Mouse (Mus musculus) mesoderm, embryonic 11.5 days (tissue): ENCODE data around the gene Sertad1.
A peak's percentile ranks its signal among the peaks of the same experiment; 100 is the strongest.
"Not testable (repeated sequence)": the region's sequence is repeated elsewhere in the genome, so short reads cannot be mapped to it uniquely, and the experiment has no call there.

Experiments used
- DNase-seq: peaks from one replicate; pipeline ENCODE4 v3.0.0-alpha.2; 2012; ENCODE audit warnings: low read depth, low spot score

Gene Sertad1

DNA sequence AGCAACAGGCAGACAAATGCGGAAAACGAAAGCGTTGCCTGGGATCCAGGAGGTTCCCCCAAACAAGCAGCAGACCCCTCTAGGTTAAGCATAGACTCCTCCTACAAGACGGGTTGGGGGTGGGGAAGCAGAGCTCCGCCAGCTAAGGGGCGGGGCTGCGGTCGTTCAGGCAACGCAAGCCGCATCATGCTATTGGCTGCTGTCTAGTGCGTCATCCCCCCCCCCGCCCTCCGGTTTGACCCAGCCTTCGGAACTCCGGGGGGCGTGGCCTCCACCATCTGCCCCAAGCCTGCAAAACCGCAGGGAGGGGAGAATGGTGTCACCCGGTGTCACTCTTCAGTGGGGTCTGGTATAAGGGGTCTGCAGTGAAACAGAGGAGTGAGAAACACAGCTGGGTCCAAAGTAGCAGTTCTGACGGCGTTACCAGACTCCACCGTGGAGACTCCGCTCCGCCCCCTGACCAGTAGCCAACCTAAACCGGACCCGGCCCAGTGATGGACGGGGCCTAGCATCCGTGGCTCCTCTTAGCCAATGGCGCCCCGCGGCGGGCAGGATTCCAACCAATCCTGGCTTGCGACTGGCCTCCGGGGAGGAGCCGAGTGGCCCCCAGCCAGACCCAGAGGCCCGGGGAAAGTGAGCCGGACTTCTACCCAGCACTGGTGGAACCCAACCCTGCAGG is 13.4 kb upstream of the Sertad1 start, which contains the start of gene Sertad3:
Sertad3 (plus strand) TSS at position 613 of the 679 bp plus-strand sequence.
- DNase-seq, result peak; percentile 97

DNA sequence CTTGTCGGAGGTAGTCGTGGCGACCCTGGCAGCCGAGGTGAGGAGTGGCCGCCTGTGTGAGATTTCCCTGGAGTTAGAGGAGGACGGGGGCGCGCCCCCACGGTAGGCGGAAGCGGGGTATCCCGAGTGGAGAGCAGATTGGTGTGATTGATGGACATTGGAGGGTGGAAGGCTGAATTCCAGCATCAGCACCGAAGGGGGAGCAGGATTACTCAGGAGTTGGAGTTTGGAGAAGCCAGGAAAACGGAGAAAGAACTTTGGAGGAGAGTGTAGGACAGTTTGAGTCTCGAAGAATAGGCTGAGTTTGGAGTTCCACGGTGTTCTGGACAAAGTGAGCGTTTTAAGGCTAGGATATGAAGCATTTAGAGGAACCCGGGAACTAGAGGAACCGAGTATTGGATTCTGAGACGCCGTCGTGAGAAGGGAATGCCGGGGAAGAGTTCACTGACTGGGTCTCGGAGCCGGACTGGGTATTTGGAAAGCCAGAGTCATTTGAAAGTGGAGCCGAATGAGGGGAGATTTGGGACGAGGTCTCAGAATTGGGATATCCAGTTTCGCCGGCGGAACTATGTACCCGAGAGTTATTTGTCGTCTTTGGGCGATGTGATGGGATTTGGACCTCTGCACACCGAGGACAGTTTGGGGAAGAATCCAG is 12.7 kb upstream of the Sertad1 start:
- DNase-seq, result no peak

DNA sequence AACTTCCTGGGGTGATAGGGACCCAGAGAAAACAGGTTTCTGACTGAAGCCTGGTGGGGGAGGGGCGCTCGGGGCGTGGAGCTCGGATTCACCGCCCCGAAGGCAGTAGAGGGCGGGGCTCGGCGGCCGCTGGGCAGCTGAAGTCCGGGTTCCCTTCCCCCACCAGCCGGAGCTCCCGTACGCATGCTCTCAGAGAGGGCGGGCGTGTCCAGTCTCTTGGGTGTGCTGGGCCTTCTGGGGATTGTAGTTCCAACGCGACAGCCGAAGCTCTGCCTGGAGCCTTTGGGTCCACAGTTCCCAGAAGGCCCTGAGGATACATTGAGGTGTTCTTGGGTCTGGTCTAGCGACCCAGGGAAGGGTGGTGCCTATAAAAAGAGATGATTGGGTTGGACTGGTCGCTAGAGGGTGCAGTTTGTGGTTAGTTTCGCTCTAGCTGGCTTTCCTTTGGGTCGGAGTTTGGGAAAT is 12.2 kb upstream of the Sertad1 start:
- DNase-seq, result peak; percentile 99

DNA sequence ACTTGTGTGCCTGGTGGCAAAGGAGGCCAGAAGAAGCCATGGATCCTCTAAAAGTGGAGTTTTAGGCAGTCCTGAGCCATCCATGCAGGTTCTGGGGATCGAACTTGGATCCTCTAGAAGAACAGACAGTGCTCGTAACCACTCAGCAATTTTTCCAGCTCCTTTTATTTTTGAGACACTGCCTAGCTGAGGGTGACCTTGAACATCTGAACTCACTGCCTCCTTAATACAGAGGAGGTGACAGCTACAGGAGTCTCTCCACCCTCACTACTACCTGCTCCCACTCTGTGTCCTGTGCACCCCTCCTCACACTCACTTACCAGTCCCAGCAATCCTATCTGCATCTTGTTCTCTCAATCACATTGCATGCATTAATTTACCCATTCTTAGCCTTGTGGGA is 11.1 kb upstream of the Sertad1 start:
- DNase-seq, result no peak

DNA sequence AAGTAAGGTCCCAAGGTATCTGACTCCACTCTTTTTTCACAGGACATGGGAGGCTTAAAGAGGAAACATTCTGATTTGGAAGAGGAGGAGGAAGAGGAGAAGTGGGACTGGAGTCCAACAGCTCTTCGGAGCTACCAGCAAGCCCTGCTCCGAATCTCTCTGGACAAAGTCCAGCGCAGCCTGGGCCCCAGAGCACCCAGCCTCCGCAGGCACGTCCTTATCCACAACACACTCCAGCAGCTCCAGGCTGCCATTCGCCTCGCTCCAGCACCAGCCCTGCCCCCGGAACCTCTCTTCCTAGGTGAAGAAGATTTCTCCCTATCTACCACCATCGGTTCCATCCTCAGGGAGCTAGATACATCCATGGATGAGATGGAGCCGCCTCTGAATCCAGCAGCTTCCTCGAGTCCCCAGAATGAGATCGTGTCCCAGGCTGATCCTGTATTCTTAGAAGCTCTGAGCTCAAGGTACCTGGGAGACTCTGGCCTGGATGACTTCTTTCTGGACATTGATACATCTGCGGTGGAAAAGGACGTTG is 10.5 kb upstream of the Sertad1 start:
- DNase-seq, result no peak

DNA sequence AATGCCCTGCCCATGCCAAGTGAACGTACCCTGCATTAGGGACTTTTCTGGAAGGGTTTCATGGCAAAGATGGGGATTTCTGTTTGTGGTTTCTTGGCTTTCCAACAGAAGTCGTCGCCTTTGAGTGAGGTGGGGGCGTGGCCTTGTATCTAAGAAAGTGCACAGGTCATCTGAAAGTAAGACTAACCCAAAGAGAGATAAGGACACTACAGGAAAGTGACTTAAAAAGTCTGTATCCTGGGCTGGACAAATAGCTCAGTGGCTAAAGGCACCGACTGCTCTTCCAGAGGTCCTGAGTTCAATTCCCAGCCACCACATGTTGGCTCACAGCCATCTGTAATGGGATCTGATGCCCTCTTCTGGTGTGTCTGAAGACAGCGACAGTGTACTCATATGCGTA is 8.1 kb upstream of the Sertad1 start:
- DNase-seq, result no peak

DNA sequence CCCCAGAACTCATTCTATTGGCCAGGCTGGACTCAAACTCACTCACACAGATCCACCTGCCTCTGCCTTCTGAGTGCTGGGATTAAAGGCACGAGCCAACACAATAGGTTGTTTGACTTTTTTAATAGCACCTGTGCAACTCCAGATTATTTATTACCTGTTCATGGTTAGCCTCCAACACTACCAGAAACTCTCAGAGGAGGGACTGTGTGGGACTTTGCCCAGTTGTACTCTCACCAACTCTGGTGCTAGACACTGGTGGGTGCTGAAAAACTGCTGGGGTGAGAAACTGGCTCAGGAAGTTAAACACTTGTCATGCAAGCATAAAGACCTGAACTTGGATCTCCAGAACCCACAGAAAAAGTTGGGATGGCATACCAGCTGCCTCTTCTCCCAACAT is 7.0 kb upstream of the Sertad1 start:
- no peak for DNase-seq

DNA sequence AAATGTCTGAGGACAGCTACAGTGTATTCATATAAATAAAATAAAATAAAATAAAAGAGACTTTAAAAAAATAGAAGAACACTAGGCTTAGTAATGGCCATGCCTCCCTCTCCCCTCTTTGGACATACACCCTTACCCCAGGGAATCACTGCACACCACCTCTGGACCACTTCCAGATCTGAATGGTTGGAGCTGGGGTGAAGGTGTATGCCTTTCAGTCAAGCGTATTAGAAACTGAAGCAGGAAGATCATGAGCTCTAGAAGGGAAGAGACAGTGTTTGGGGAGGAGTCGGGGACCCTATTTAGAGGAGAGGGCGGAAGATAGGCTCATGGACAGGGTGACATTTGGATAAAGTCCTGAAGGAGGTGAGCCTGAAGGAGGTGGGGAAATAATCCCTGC is 6.2 kb upstream of the Sertad1 start:
- DNase-seq, result no peak

DNA sequence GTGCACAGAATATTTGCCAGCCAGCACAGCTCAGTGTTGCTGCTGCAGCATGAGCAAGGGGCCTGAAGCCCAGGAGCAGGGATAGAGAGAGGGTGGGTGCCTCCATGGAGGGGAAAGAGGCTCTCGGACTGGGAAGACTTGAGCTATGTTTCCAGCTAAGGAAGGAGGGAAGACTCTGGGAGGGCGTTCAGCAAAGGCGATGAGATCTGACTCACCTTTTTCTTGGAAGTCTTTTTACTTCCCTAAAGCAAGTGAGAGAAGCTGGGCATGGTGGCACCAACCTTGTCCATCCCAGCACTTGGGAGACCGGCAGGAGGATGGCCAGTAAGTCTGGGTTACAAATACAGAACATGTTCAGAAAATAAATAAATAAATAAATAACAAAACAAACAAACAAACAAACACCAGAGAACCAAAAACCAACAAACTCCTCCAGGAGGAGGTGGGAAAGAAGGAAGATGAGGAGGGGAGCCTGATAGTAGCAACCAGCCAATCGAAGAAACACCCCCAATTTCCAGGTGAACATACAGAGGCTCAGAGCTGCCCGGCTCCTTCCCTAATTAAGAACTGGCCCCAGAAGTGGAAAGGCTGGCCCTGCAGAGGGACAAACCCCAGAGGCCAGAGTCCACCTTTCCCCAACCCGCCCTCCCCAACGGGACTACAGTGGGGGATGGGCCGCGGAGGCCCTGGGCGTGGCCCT is 5.6 kb upstream of the Sertad1 start:
- no peak for DNase-seq

DNA sequence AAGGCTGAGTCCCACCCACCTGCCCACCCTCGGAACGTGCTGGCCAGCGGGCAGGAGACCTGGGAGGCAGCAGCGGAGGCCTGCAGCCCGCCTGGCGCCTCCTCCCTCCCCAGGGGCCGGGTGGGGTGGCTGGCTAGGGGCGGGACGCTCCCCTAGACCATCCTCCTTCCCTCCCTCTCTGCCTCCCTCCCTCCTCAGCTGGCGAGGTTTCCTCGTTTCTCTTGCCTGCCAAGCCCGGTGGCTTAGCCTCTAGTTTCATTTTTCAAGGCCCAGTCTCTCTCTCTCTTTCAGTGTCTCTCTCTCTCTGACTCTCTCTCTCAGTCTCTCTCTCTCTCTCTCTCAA is 5.1 kb upstream of the Sertad1 start:
- peak; percentile 80 for DNase-seq

DNA sequence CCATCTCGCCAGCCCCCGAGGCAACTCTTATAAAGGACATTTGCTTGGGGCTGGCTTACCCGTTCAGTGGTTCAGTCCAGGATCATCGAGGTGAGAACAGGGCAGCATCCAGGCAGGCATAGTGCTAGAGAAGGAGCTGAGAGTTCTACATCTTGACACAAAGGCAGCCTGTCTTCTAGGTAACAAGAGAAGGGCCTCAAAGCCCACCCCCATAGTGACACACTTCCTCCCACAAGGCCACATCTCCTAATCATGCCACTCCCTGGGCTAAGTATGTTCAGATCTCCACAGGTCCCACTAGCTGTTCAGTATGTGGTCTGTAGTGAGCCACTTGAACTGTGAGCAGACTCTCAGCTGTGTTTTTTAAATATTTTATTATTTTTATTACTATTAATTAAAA is 2.9 kb upstream of the Sertad1 start:
- no peak for DNase-seq

DNA sequence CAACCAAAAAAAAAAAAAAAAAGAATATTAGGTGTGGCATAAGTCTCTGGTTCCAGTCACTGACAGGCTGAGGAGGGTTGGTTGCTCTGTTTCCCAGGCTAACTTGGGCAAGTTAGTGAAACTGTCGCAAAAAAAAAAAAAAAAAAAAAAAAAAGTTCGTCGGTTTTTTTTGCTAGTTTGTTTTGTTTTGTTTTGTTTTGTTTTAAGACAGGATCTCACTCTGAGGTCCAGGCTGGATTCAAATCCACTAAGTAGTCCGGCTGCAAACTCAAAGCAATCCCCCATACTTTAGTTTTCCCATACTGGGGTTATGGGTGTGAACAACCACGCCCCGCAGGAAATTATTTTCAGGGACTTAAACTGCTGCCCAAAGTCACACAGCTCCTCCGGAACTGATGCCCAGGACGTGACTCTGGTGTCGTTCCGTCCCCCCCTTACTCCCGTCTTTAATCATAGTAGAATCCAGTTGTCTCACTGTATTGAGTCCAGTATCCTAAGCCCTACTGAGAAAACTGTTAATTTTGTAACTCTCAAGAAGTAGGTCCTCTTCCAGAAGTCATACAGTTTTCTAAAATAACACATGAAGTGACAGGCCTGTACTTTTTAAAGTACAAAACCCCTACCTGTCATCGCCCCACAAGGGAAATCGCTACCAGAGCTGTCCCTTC is 474 bp upstream of the Sertad1 start:
- no peak for DNase-seq

DNA sequence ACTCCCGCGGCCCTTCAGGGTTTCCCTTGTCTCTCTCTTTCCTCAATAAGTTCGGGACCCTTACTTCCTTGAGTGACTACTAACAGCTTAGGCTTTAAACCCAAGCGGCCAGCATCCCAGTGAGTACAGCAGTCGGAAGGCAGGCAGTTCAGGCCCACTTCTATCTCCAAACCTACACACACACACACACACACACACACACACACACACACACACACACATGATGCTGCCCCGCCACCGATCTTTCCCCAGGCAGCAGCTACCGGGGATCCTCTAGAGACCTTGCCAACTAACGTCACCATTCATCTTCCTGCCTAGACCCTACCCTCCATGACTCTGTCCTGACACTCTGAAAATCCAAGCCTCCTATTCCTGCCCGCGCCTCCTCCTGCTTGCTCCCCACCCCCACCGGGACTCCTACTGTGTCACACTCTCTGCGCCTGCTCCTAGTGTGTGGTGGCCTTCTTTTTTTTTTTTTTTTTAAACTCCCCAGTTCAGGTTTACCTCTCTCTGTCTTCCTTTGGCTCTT is 1.1 kb downstream of the Sertad1 start:
- DNase-seq, result no peak

DNA sequence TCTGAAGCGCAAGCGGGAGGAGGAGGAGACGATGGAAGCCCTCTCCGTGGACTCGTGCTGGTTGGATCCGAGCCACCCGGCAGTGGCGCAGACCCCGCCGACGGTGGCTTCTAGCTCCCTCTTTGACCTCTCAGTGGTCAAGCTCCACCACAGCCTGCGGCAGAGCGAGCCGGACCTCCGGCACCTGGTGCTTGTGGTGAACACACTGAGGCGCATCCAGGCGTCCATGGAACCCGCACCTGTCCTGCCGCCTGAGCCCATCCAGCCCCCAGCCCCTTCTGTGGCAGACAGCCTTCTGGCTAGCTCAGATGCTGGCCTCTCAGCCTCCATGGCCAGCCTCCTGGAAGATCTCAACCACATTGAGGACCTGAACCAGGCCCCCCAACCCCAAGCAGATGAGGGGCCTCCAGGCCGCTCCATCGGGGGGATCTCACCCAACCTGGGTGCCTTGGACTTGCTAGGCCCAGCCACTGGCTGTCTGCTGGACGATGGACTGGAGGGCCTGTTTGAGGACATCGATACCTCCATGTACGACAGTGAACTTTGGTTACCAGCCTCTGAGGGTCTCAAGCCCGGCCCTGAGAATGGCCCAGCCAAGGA is 2.7 kb downstream of the Sertad1 start:
- DNase-seq, result no peak

DNA sequence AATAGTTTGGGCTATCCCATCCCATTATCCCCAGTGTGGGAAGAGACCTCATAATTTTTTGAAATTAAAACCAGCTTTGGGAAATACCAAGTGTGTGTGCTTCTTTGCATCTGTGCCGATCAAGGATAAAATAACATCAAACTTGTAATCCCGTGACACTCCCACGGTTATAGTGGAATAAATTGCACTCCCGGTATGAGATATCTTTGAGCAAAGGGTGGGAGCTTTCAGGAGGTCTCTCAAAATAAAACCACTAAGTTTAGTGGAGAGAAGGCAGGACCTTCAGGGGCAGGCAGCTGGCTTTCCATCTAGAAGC is 3.5 kb downstream of the Sertad1 start:
- DNase-seq, result no peak

DNA sequence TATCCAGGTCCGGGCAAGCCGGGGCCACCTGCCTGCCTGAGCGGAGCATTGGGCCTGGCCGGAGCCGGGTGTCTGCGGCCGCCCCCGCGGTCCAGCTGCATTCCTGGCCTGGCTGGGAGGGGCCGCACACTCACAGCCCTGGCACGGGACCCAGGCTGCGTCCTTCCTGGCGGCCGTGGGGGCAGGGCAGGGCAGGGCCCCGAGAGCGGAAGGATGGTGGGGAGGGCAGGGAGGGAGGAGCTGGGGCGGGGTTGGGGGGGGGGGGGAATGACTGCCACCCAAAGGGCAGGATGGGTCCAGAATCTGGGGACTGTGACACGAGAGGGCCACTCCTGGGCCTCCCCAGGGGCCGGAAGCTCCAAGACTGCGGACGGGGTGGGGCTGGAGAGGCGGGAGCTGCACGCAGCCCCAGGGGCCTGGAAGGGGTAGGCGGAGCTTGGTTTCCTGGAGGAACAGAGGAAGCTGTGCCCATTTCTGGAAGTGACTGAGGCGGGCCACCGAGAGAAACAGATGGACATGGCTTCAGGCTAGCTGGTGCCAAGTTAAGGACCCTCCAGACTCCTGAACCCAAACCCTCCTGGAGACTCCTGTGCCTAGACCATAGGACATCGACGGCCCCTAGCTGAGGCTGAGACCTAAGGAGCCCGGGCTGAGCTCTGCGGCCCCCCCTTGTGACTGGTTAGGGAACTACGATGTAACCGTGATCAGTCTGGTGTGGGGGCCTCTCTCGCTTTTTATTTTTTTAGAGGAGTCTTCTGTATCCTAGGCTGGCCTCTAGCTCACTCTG is 4.0 kb downstream of the Sertad1 start:
- DNase-seq, result peak; percentile 76

DNA sequence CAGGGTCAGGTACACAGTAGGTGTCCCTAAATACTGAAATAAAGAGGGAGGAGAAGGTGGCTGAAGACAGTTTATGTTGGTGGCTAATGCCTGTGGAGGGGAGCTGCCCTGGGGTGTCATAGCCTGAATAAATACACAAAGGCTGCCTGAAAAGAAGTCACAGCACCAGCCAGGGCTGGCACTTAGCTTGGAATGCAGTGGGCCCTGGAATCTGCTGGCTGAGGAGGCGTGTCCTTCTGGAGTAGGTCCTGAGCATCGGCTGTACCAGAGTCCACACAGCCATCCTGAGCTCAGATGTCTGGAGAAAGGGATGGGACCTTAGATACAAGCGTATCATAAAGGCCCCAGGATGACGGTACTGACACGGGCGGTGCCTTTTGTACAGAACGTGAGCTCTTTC is 5.1 kb downstream of the Sertad1 start:
- no peak for DNase-seq

DNA sequence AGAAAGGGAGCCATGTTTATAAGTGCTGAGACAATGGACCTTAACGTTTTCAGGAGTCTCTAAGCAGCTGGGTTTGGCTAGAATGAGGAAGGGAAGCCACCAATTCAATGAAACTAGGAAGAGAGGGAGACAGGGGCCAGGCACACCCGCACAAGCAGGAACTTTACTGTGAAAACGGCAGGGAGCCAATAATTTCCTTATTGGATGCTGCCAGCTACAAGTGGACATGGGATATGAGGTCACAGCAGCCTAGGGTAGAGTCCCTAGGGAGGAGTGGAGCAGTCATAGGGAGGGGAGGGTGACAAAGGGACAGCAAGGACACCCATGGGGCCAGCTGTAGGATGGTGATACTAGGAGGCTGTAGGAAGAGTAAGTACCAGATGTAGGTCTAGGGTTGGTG is 6.3 kb downstream of the Sertad1 start:
- no peak for DNase-seq

DNA sequence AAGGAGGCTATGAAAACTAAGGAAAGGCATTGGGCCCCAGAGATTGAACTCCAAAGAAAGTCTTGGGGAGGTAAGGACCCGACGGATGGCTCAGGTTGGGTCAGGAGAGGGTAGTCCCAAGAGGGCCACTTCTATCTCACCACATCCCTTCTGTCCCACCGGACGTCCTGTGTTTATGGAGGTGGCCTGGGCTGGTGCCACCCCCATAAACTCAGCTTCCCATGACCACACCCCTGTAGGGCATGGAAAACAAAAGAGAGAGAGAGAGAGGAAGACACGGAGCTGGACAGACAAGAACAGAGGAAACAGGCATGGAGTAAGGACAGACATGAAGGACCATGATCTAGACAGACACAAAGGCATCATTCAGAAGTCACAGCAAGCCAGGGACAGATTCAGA is 6.7 kb downstream of the Sertad1 start:
- DNase-seq, result no peak

DNA sequence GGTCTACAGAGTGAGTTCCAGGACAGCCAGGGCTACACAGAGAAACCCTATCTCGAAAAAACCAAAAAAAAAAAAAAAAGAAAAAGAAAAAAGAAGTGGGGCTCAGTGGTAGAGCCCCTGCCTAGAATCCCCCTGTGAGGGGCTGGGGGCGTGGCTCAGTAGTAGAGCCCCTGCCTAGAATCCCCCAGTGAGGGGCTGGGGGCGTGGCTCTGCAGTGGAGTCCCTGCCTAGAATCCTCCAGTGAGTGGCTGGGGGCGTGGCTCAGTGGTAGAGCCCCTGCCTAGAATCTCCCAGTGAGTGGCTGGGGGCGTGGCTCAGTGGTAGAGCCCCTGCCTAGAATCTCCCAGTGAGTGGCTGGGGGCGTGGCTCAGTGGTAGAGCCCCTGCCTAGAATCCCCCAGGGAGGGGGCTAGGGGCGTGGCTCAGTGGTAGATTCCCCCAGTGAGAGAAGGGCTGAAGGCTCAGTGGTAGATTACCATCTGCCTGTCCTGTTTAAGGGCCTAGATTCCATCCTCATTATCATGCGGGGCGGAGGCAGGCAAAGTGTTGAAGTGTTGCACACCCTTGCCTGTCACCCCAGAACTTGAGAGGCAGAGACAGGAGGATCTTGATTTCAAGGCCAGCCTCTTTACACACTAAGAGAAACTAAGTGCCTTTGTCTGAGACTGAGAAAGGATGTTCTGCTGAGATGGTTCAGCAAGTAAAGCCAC is 8.1 kb downstream of the Sertad1 start:
- not testable (repeated sequence) for DNase-seq
